Mouse (Mus musculus): ENCODE results near the gene Kcnk12. TPM values are rescaled to one million over a fixed set of nuclear protein-coding genes. Genes with fewer than 3 reads are reported as not detected.

Gene Kcnk12
- polyA plus RNA-seq (2015; fragmentation: Nextera tagmentation; extraction: Ambion mirVana): not detected in 2 replicates

DNA sequence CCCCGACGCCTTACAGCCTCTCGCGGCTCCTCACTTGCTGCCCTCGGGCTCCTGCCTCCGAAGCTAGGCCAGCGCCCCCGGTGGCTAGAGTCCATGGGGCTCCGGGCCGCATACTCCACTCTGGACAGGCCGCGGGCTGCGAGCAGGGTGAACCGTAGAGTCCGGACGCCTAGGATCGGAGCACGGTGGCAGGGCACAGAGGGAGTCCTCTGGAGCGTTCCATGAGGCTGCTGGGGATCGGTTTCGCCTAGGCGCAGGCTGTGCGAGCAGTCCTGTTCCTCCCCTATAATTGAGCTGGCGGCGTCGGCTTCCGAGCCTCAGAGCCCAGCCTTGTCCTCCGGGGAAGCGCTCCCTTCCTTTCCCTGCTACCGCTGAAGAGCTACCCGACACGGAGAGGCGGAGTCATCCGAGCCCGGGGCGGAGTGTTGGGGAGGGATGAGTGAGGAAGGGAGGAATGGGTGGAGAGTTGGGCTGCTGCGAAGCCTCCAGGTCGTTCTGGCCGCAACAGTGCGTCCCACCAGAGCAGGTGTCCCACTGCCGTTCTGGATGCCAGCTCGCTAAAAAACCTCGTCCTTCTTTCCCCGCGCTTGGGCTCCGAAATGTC, at the start of gene Kcnk12:
Kcnk12 (minus strand) TSS at position 307 of the 604 bp plus-strand sequence.

Other genes starting within 250 kb of the Kcnk12 start
- 0.18 and 2.8 TPM in 2 replicates for gene Epcam, start 162.0 kb downstream of the Kcnk12 start, polyA plus RNA-seq (2015; fragmentation: Nextera tagmentation; extraction: Ambion mirVana)
- gene Msh2, start 125.7 kb downstream of the Kcnk12 start, polyA plus RNA-seq (2015; fragmentation: Nextera tagmentation; extraction: Ambion mirVana): 14.1 and 14.9 TPM in 2 replicates
- gene Rpl36-ps4, start 123.0 kb upstream of the Kcnk12 start, polyA plus RNA-seq (2015; fragmentation: Nextera tagmentation; extraction: Ambion mirVana): not detected in 2 replicates
- 6.2 and 6.6 TPM in 2 replicates for gene Msh6, start 177.1 kb upstream of the Kcnk12 start, polyA plus RNA-seq (2015; fragmentation: Nextera tagmentation; extraction: Ambion mirVana)